ENCODE assay signal across 19 mouse cellular contexts in the genomic region with DNA sequence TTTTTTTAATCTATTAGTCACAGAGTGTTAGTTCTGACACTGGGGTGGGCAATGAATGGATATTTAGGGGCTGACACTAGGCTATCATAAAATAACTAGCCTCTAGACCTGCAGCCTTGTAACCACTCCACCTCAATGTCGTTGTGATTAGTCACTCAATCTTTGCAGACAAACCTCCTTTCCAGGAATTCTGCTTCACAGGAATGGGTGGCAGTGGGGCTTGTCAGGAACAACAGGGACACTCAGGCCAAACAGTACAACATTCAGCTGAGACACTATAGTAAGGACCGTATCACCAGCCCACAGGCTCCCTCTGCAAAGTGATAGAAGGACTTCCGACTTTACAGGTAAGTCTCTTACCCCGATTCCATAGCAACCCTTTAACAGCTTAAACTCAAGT. TPM values are rescaled to one million over a fixed set of nuclear protein-coding genes. Genes with fewer than 3 reads are reported as not detected.
DNase-seq lines count a peak whose midpoint lies in the region; ATAC-seq and TF ChIP-seq lines count a peak whose summit lies in the region.
"Had no signal": no experiment of that assay in that cellular context is flagged by ENCODE, and none has a peak within 500 bp of the region (broad histone marks: within the 10 kb centered on the region; RNA-seq: fewer than 3 reads in every experiment).

No protein-coding gene starts in this region.

- no peak overlapping the region for H3K4me2 ChIP-seq in liver, embryonic 12.5 days
- H3K4me2 ChIP-seq in liver, postnatal 0 days (ENCODE audit: low read depth, low read length): no peak overlapping the region
- H3K4me2 ChIP-seq in liver, embryonic 15.5 days: no peak overlapping the region
- H3K4me2 ChIP-seq: embryonic facial prominence, embryonic 13.5 days; forebrain, embryonic 12.5 days; heart, embryonic 12.5 days; hindbrain, embryonic 14.5 days had no signal

- no peak for ATAC-seq in liver, embryonic 12.5 days
- no peak for ATAC-seq in liver, postnatal 0 days
- ATAC-seq in liver, embryonic 15.5 days (ENCODE audit: insufficient read depth): no peak
- ATAC-seq: forebrain, embryonic 16.5 days had no signal

- no peak overlapping the region for H3K4me3 ChIP-seq in liver, embryonic 12.5 days
- no peak overlapping the region for H3K4me3 ChIP-seq in liver, postnatal 0 days (ENCODE audit: low read depth, low read length)
- no peak overlapping the region for H3K4me3 ChIP-seq in MEL (ENCODE audit: control insufficient read depth in 1 of 2, insufficient read depth in 1 of 2, low read depth in 2 of 2, low read length in 2 of 2)
- H3K4me3 ChIP-seq in liver, embryonic 15.5 days (replicated peaks): no peak overlapping the region
- H3K4me3 ChIP-seq: embryonic facial prominence, embryonic 13.5 days; forebrain, embryonic 12.5 days; heart, embryonic 12.5 days; hindbrain, embryonic 10.5 days had no signal

- H3K36me3 ChIP-seq in liver, embryonic 12.5 days: peaks cover 10% of the 10 kb centered on the region; the same call in 1 of the 2 replicates
- no peaks in the 10 kb centered on the region for H3K36me3 ChIP-seq in liver, postnatal 0 days (replicated peaks; ENCODE audit: insufficient read depth, low read length)
- H3K36me3 ChIP-seq in MEL (ENCODE audit: control insufficient read depth in 1 of 2, insufficient read depth in 2 of 2, low read length in 2 of 2): peaks cover 2 to 26% of the 10 kb centered on the region in 2 experiments; a peak in 2 of 4 replicates
- peaks cover 6% of the 10 kb centered on the region; the same call in 1 of the 2 replicates for H3K36me3 ChIP-seq in liver, embryonic 15.5 days (replicated peaks)
- H3K36me3 ChIP-seq: embryonic facial prominence, embryonic 13.5 days; forebrain, embryonic 12.5 days; heart, embryonic 12.5 days; hindbrain, embryonic 10.5 days had no signal

- peak overlapping the region; percentile 73 for H3K27ac ChIP-seq in liver, embryonic 12.5 days
- no peak overlapping the region for H3K27ac ChIP-seq in liver, postnatal 0 days (ENCODE audit: low read depth)
- peak overlapping the region; percentile 69 for H3K27ac ChIP-seq in MEL (ENCODE audit: control insufficient read depth, low read depth, low read length)
- H3K27ac ChIP-seq in liver, embryonic 15.5 days (replicated peaks): peak overlapping the region; percentile 53
- H3K27ac ChIP-seq: embryonic facial prominence, embryonic 13.5 days; forebrain, embryonic 12.5 days; hindbrain, embryonic 10.5 days; hindbrain, embryonic 14.5 days had no signal

- H3K79me2 ChIP-seq in MEL (ENCODE audit: control insufficient read depth, insufficient read depth, low read length, poor library complexity): peaks cover 17% of the 10 kb centered on the region

- no peaks in the 10 kb centered on the region for H3K27me3 ChIP-seq in liver, embryonic 12.5 days (replicated peaks)
- no peaks in the 10 kb centered on the region for H3K27me3 ChIP-seq in liver, postnatal 0 days (ENCODE audit: insufficient read depth, low read length)
- peaks cover 0 to 4% of the 10 kb centered on the region in 2 experiments; a peak in 2 of 4 replicates for H3K27me3 ChIP-seq in MEL (ENCODE audit: control insufficient read depth in 1 of 2, insufficient read depth in 2 of 2, low read length in 2 of 2)
- H3K27me3 ChIP-seq in liver, embryonic 15.5 days: no peaks in the 10 kb centered on the region; the same call in 1 of the 2 replicates
- H3K27me3 ChIP-seq: embryonic facial prominence, embryonic 13.5 days; forebrain, embryonic 12.5 days had no signal

- no peak for TF ChIP-seq CTCF in liver, postnatal 0 days (IDR thresholded peaks at IDR 0.05; ENCODE audit: low read depth)
- TF ChIP-seq CTCF in MEL (IDR thresholded peaks at IDR 0.05 in 2 of 3, conservative IDR thresholded peaks at IDR 0.05 in 1 of 3; ENCODE audit: control insufficient read depth in 1 of 3, insufficient read depth in 1 of 3, low read depth in 2 of 3, low read length in 3 of 3, poor library complexity in 1 of 3, severe bottlenecking in 1 of 3): no peak

- no peak for TF ChIP-seq POLR2A in MEL (IDR thresholded peaks at IDR 0.05; ENCODE audit: control insufficient read depth in 1 of 2, insufficient read depth in 1 of 2, low read depth in 1 of 2, low read length in 2 of 2, poor library complexity in 1 of 2)

- H3K9me3 ChIP-seq in liver, embryonic 12.5 days (replicated peaks): no peaks in the 10 kb centered on the region
- H3K9me3 ChIP-seq in liver, postnatal 0 days (ENCODE audit: low read length): no peaks in the 10 kb centered on the region
- no peaks in the 10 kb centered on the region for H3K9me3 ChIP-seq in MEL (replicated peaks; ENCODE audit: insufficient read depth, low read length)
- H3K9me3 ChIP-seq in liver, embryonic 15.5 days (replicated peaks): no peaks in the 10 kb centered on the region
- H3K9me3 ChIP-seq: embryonic facial prominence, embryonic 13.5 days; hindbrain, embryonic 10.5 days had no signal

- no peak overlapping the region for H3K9ac ChIP-seq in liver, embryonic 12.5 days
- no peak overlapping the region for H3K9ac ChIP-seq in liver, postnatal 0 days (replicated peaks)
- peak overlapping the region; percentile 26; the same call in 1 of the 2 replicates for H3K9ac ChIP-seq in MEL (ENCODE audit: control insufficient read depth, low read depth, low read length, poor library complexity, severe bottlenecking)
- no peak overlapping the region for H3K9ac ChIP-seq in liver, embryonic 15.5 days
- H3K9ac ChIP-seq: embryonic facial prominence, embryonic 13.5 days; forebrain, embryonic 12.5 days; heart, embryonic 12.5 days; hindbrain, embryonic 14.5 days had no signal

- peaks cover 52% of the 10 kb centered on the region for H3K4me1 ChIP-seq in liver, embryonic 12.5 days
- H3K4me1 ChIP-seq in liver, postnatal 0 days (ENCODE audit: insufficient read depth): peaks cover 28% of the 10 kb centered on the region
- peaks cover 5 to 28% of the 10 kb centered on the region in 2 experiments for H3K4me1 ChIP-seq in MEL (ENCODE audit: control insufficient read depth in 1 of 2, insufficient read depth in 2 of 2, low read length in 2 of 2)
- peaks cover 45% of the 10 kb centered on the region for H3K4me1 ChIP-seq in liver, embryonic 15.5 days (replicated peaks)

- TF ChIP-seq EP300 in liver, postnatal 0 days (IDR thresholded peaks at IDR 0.05; ENCODE audit: low read depth): no peak
- TF ChIP-seq EP300 in MEL (IDR thresholded peaks at IDR 0.05; ENCODE audit: low read depth in 1 of 2, low read length in 2 of 2): no peak

- TF ChIP-seq RAD21 in MEL (IDR thresholded peaks at IDR 0.05; ENCODE audit: low read depth, low read length): no peak

- no peak for DNase-seq in liver, postnatal 0 days
- no peak for DNase-seq in MEL (ENCODE audit: low read depth, low spot score)
- DNase-seq in right cerebral cortex, postnatal 36 days (ENCODE audit: low spot score in 2 of 2): no peak
- DNase-seq in adrenal gland, adult 8-10 months: no peak
- DNase-seq in urinary bladder, adult 18-20 months (ENCODE audit: low spot score in 2 of 2): no peak
- DNase-seq: adrenal gland, adult 2 months; adrenal gland, postnatal 36 days; cerebellum, adult 18-20 months; cerebellum, adult 9-11 months; cerebellum, postnatal 36 days; gastrocnemius, postnatal 25 days had no signal

- WGBS in liver, embryonic 12.5 days (ENCODE audit: insufficient replicate concordance): 42% methylated on average over 4 of the region's 4 CpGs
- WGBS in liver, postnatal 0 days (ENCODE audit: insufficient replicate concordance): 68% methylated on average over 4 of the region's 4 CpGs
- 41% methylated on average over 4 of the region's 4 CpGs for WGBS in liver, embryonic 15.5 days (ENCODE audit: insufficient replicate concordance)

TF ChIP-seq in MEL, 35 proteins besides CTCF, POLR2A, EP300 and RAD21:
- TF ChIP-seq MAX (IDR thresholded peaks at IDR 0.05; ENCODE audit: low read length) (no peak), MYC (IDR thresholded peaks at IDR 0.05; ENCODE audit: low read depth, low read length) (no peak), USF1 (IDR thresholded peaks at IDR 0.05; ENCODE audit: low read depth, low read length) (no peak), MYB (IDR thresholded peaks at IDR 0.05; ENCODE audit: low read depth, low read length) (no peak), BHLHE40 (IDR thresholded peaks at IDR 0.05; ENCODE audit: borderline replicate concordance, low read depth, low read length) (no peak), TBP (IDR thresholded peaks at IDR 0.05; ENCODE audit: low read depth, low read length) (no peak), ETS1 (IDR thresholded peaks at IDR 0.05; ENCODE audit: low read depth, low read length) (no peak), NRF1 (IDR thresholded peaks at IDR 0.05; ENCODE audit: insufficient read depth, low read depth, low read length, poor library complexity, severe bottlenecking) (no peak), RCOR1 (IDR thresholded peaks at IDR 0.05; ENCODE audit: low read depth, low read length) (no peak)

RNA-seq across cellular contexts. Expression of gene Trappc10, which starts 2.3 kb away (rescaled TPM):
- polyA plus RNA-seq in liver, embryonic 12.5 days (2016; fragmentation: Nextera tagmentation; extraction: Ambion mirVana): 21.9 and 24.5 TPM in 2 replicates
- polyA plus RNA-seq in liver, postnatal 0 days (2015; fragmentation: Nextera tagmentation; extraction: Ambion mirVana): 13.9 and 14.7 TPM in 2 replicates
- total RNA-seq in MEL (2012; rRNA removed): 26.0 and 26.1 TPM in 2 replicates
- polyA plus RNA-seq in MEL (2012; ENCODE audit: insufficient read depth in 1 of 2, insufficient read length in 2 of 2, low read depth in 1 of 2, low replicate concordance in 2 of 2, missing spikeins in 1 of 2): 10 to 100 TPM in 1 of 2 experiments, not detected in 1; 35.5 TPM
- polyA plus RNA-seq in liver, embryonic 15.5 days (2015; fragmentation: Nextera tagmentation; extraction: Ambion mirVana): 15.7 and 15.9 TPM in 2 replicates
- 10 to 100 TPM; 59.1 to 66.4 (median 60.2) TPM for total RNA-seq in adrenal gland, adult 8-10 months (2022)
